Mouse (Mus musculus) CH12.LX (cell line): ENCODE results near the gene Grm7. TPM values are rescaled to one million over a fixed set of nuclear protein-coding genes. Genes with fewer than 3 reads are reported as not detected.

Experiments
- DNase-seq: peaks from one replicate; pipeline ENCODE4 v3.0.0-alpha.2; 2013; ENCODE audit errors: extremely low read depth
- H3K27ac ChIP-seq: 2 replicates; pipeline ENCODE4 v1.5.1; 2012; ENCODE audit warnings: low read depth, mild to moderate bottlenecking, control low read depth, moderate library complexity; ENCODE audit not compliant: insufficient read depth
- H3K27me3 ChIP-seq: replicated peaks from 2 replicates; pipeline ENCODE3; 2012; ENCODE audit warnings: inconsistent platforms
- H3K36me3 ChIP-seq, 2 experiments: replicated peaks in 1 of 2; 2 replicates each; pipeline versions ENCODE3 to v1.6.1; 2012; ENCODE audit warnings: inconsistent platforms in 1 of 2, low read length in 1 of 2, mild to moderate bottlenecking in 1 of 2, mixed read lengths in 1 of 2, moderate library complexity in 1 of 2; ENCODE audit not compliant: control insufficient read depth in 1 of 2, insufficient read depth in 1 of 2
- H3K4me1 ChIP-seq, 2 experiments: 2 replicates each; pipeline ENCODE4 v1.6.1; 2012; ENCODE audit warnings: inconsistent platforms in 1 of 2, moderate library complexity in 1 of 2; ENCODE audit not compliant: insufficient read depth in 2 of 2, control insufficient read depth in 1 of 2
- H3K4me2 ChIP-seq: 2 replicates; pipeline ENCODE4 v1.6.1; 2012; ENCODE audit warnings: low read depth, mild to moderate bottlenecking, control low read depth; ENCODE audit not compliant: poor library complexity, insufficient read depth, severe bottlenecking
- H3K4me3 ChIP-seq, 3 experiments: fragments of 150-350 bp in 1 of 3; sonication (generic) in 1 of 3; replicated peaks in 1 of 3; 2 replicates each; pipeline versions ENCODE3 to v1.5.1; 2011 to 2012; ENCODE audit warnings: low read depth in 2 of 3, low read length in 2 of 3, mild to moderate bottlenecking in 2 of 3, moderate library complexity in 2 of 3, control low read depth in 1 of 3, improper control_type of control experiment in 1 of 3, inconsistent platforms in 1 of 3, mixed read lengths in 1 of 3; ENCODE audit not compliant: poor library complexity in 1 of 3
- H3K79me2 ChIP-seq: replicated peaks from 2 replicates; pipeline ENCODE4 v1.6.1; 2012; ENCODE audit warnings: mild to moderate bottlenecking, moderate library complexity; ENCODE audit not compliant: control insufficient read depth, poor library complexity, insufficient read depth, severe bottlenecking; ENCODE audit errors: extremely low read depth
- H3K9ac ChIP-seq: 2 replicates; pipeline ENCODE4 v1.6.1; 2012; ENCODE audit warnings: low read depth, mild to moderate bottlenecking, control low read depth, moderate library complexity; ENCODE audit not compliant: insufficient read depth
- H3K9me3 ChIP-seq: replicated peaks from 2 replicates; pipeline ENCODE3; 2012; ENCODE audit warnings: low read length, inconsistent platforms, mixed read lengths
- BHLHE40 ChIP-seq: IDR thresholded peaks from 2 replicates; pipeline ENCODE4 v1.6.1; 2011; ENCODE audit warnings: mild to moderate bottlenecking, low read depth, low read length, improper control_type of control experiment
- ELF1 ChIP-seq: IDR thresholded peaks from 2 replicates; pipeline ENCODE4 v1.6.1; 2014; ENCODE audit warnings: low read depth, mild to moderate bottlenecking, inconsistent platforms, low read length, improper control_type of control experiment
- EP300 ChIP-seq: IDR thresholded peaks from 2 replicates; pipeline ENCODE4 v1.6.1; 2011; ENCODE audit warnings: low read length, improper control_type of control experiment
- ETS1 ChIP-seq: conservative IDR thresholded peaks from 2 replicates; pipeline ENCODE4 v1.6.1; 2012; ENCODE audit warnings: low read depth, mild to moderate bottlenecking, inconsistent platforms, low read length, improper control_type of control experiment, moderate library complexity
- GABPA ChIP-seq: IDR thresholded peaks from 2 replicates; pipeline ENCODE4 v1.6.1; 2012; ENCODE audit warnings: low read depth, low read length, improper control_type of control experiment, inconsistent platforms; ENCODE audit not compliant: insufficient replicate concordance
- HCFC1 ChIP-seq: IDR thresholded peaks from 2 replicates; pipeline ENCODE4 v1.6.1; 2012; ENCODE audit warnings: low read depth, mild to moderate bottlenecking, inconsistent platforms, low read length, improper control_type of control experiment
- IRF4 ChIP-seq: IDR thresholded peaks from 2 replicates; pipeline ENCODE4 v1.6.1; 2014; ENCODE audit warnings: low read depth, mild to moderate bottlenecking, inconsistent platforms, low read length, improper control_type of control experiment
- JUN ChIP-seq: IDR thresholded peaks from 2 replicates; pipeline ENCODE4 v1.6.1; 2011; ENCODE audit warnings: low read depth, mild to moderate bottlenecking, low read length, improper control_type of control experiment, moderate library complexity; ENCODE audit not compliant: insufficient read depth
- JUND ChIP-seq: conservative IDR thresholded peaks from 2 replicates; pipeline ENCODE4 v1.6.1; 2011; ENCODE audit warnings: low read depth, low read length, improper control_type of control experiment
- MAX ChIP-seq: IDR thresholded peaks from 2 replicates; pipeline ENCODE4 v1.6.1; 2011; ENCODE audit warnings: low read length, improper control_type of control experiment
- MXI1 ChIP-seq: IDR thresholded peaks from 2 replicates; pipeline ENCODE4 v1.6.1; 2011; ENCODE audit warnings: mild to moderate bottlenecking, low read depth, low read length, improper control_type of control experiment
- MYC ChIP-seq: IDR thresholded peaks from 2 replicates; pipeline ENCODE4 v1.6.1; 2011; ENCODE audit warnings: low read depth, mild to moderate bottlenecking, improper control_type of control experiment, low read length
- RCOR1 ChIP-seq: conservative IDR thresholded peaks from 2 replicates; pipeline ENCODE4 v1.6.1; 2012; ENCODE audit warnings: low read depth, mild to moderate bottlenecking, inconsistent platforms, low read length, improper control_type of control experiment
- SMC3 ChIP-seq: IDR thresholded peaks from 2 replicates; pipeline ENCODE4 v1.6.1; 2011; ENCODE audit warnings: low read depth, low read length, improper control_type of control experiment
- USF1 ChIP-seq: IDR thresholded peaks from 2 replicates; pipeline ENCODE4 v1.6.1; 2014; ENCODE audit warnings: low read depth, mild to moderate bottlenecking, inconsistent platforms, low read length, improper control_type of control experiment
- USF2 ChIP-seq: conservative IDR thresholded peaks from 2 replicates; pipeline ENCODE4 v1.6.1; 2011; ENCODE audit warnings: low read depth, low read length, improper control_type of control experiment
- dilution Hi-C: fragments of 300-500 bp; cut with MboI; formaldehyde crosslinking; loops from 2 replicates; pipeline ENCODE4 v1.14.3; 2020; ENCODE audit warnings: low sequenced_read_pairs; ENCODE audit not compliant: extremely low pct_unique_long_range_greater_than_20kb, extremely low pct_ligation_motif_present
- in situ Hi-C: fragments of 300-500 bp; cut with MboI; formaldehyde crosslinking; loops from 3 replicates; pipeline ENCODE4 v1.14.3; 2019; ENCODE audit warnings: low sequenced_read_pairs, low pct_ligation_motif_present, low pct_unique_long_range_greater_than_20kb, mixed read lengths
- polyA plus RNA-seq: library from polyadenylated mRNA; unstranded; fragments of >175 nt; gene quantifications from 2 replicates; pipeline ENCODE4 v1.2.1, GENCODE M21; 2012; ENCODE audit warnings: low read depth; ENCODE audit not compliant: insufficient read length
- total RNA-seq, 2 experiments: library from RNA; depleted of rRNA; stranded (reverse); fragments of 300-350 nt in 1 of 2; fragments of >200 nt in 1 of 2; gene quantifications; 2 replicates each; pipeline ENCODE4 v1.2.3; 2012 to 2014

Grm7 gene
- total and polyA plus RNA-seq, 3 experiments, result not detected

DNA sequence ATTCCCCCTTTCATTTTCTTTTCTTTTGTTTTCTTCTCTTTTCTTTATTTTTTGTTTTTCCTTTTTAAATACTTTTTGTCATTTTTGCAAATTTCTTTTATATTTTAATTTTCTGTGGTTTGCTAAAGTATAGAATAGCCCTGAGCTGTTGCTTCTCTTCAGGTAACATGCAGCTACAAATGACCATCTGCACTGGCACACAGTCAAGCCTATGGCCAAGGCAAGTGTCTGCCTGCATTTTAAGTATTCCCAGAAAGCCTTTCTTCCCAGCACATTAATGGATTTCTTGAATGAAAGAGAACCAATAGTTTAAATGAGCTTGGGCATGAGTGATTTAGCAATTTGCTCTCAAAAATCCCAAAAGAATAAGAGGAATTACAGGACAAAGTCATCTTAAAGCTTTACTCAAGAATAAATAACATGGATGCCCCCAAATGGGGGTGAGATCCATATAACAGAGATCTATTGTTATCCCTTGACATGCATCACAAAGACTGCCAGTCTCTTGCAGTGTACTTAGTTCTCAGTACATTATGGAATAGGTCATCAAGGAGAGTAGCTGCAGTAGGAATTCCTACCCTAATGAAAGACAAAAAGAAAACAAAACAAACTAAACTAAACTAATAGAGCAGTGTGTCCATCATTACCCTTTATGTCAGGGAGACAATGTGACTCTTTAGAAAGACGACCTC lies 865.5 kb downstream of the Grm7 start:
- dilution Hi-C loops (no loop called here), in situ Hi-C loops (no loop called here)
- H3K27ac ChIP-seq, result no peak overlapping the region
- no peak overlapping the region for H3K4me3 ChIP-seq
- H3K27me3 ChIP-seq, result no peaks in the 10 kb centered on the region
- no peaks in the 10 kb centered on the region for H3K79me2 ChIP-seq
- no peak overlapping the region for H3K4me2 ChIP-seq
- no peak for DNase-seq
- H3K9ac ChIP-seq, result no peak overlapping the region
- no peaks in the 10 kb centered on the region for H3K4me1 ChIP-seq
- no peaks in the 10 kb centered on the region for H3K36me3 ChIP-seq
- TF ChIP-seq GABPA, result no peak
- no peak for TF ChIP-seq MXI1
- no peak for TF ChIP-seq RCOR1
- no peak for TF ChIP-seq BHLHE40
- no peak for TF ChIP-seq SMC3
- TF ChIP-seq MYC, result no peak
- no peak for TF ChIP-seq ELF1
- TF ChIP-seq JUN, result no peak
- TF ChIP-seq MAX, result no peak
- no peak for TF ChIP-seq EP300
- TF ChIP-seq IRF4, result no peak
- no peak for TF ChIP-seq USF2
- TF ChIP-seq HCFC1, result no peak
- no peak for TF ChIP-seq ETS1
- TF ChIP-seq USF1, result no peak
- H3K9me3 ChIP-seq, result peaks cover 57% of the 10 kb centered on the region

DNA sequence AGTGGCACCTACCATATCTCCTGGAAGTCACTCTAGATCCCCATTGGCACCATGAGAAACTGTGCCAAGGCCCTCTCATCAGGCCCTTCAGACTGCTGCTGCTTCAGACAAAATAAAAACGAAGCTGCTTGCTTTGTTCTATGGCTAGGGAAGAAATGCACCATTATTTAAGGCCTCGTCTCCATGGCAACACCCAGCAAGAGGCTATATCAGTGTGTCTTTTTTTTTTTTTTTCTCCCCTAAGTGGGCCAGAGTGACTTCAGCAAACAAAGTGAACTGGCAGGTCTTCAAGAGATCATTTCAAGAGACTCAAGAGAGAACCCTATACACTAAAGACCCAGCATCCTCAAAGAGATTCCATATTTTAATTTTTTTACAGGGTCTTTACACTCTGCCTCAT lies 867.0 kb downstream of the Grm7 start:
- DNase-seq, result no peak
- no peaks in the 10 kb centered on the region for H3K4me1 ChIP-seq
- dilution Hi-C loops (no loop called here), in situ Hi-C loops (no loop called here)
- H3K79me2 ChIP-seq, result no peaks in the 10 kb centered on the region
- no peak overlapping the region for H3K27ac ChIP-seq
- H3K27me3 ChIP-seq, result no peaks in the 10 kb centered on the region
- H3K9ac ChIP-seq, result no peak overlapping the region
- H3K4me3 ChIP-seq, result no peak overlapping the region
- H3K9me3 ChIP-seq, result peaks cover 55% of the 10 kb centered on the region
- H3K4me2 ChIP-seq, result no peak overlapping the region
- no peaks in the 10 kb centered on the region for H3K36me3 ChIP-seq
- TF ChIP-seq RCOR1, result no peak
- TF ChIP-seq USF1, result no peak
- TF ChIP-seq USF2, result no peak
- no peak for TF ChIP-seq HCFC1
- no peak for TF ChIP-seq JUND
- TF ChIP-seq JUN, result no peak
- TF ChIP-seq, all 38 proteins: peak for 0
